Mouse (Mus musculus) thymus, adult 2 months (tissue): ENCODE data around the gene Rdh16f2.

Experiments used
- CTCF ChIP-seq: fragments of 200-500 bp; IDR thresholded peaks from 2 replicates; pipeline ENCODE4 v1.5.1; 2012; ENCODE audit warnings: mild to moderate bottlenecking, control low read depth, low read length, moderate library complexity, borderline replicate concordance; ENCODE audit not compliant: control insufficient read depth, poor library complexity, insufficient read depth; ENCODE audit errors: extremely low read depth
- POLR2A ChIP-seq: fragments of 200-500 bp; IDR thresholded peaks from 2 replicates; pipeline ENCODE4 v1.6.1; 2012; ENCODE audit warnings: mild to moderate bottlenecking, low read length, control low read depth, moderate library complexity; ENCODE audit not compliant: control insufficient read depth, poor library complexity, insufficient read depth; ENCODE audit errors: extremely low read depth

DNA sequence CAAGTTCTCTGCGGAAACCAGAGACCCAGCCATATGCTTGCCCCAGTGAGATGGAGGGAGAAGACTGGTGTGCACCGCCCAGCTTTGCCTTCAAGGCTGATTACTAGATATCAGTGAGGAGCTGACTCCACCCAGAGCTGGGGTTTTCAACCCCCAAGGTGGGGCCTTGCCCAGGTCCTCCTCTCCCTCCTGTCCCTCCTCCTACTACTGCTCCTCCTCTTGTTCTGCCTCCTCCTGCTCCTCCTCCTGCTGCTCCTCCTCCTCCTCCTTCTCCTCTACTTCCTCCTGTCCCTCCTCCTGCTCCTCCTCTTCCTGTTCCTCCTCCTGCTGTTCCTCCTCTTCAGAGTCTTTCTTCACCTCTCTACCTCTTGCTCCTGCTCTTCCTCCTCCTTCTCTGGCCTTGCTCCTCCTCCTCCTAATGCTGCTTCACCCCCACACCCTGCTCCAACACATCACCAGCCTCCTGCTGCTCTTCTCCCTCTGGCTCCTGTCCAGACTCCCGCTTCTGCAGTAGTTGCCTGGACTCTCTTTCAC, 12.9 kb downstream of the Rdh16f2 start:
- no peak for TF ChIP-seq CTCF
- no peak for TF ChIP-seq POLR2A
